Mouse (Mus musculus) urinary bladder, postnatal 36 days (tissue): ENCODE data around the gene Jund.

Source experiments
- DNase-seq, 2 experiments: peaks; one replicate each; pipeline ENCODE4 v3.0.0; 2022; ENCODE audit warnings: low spot score in 2 of 2, mixed read lengths in 1 of 2

The Jund gene

DNA sequence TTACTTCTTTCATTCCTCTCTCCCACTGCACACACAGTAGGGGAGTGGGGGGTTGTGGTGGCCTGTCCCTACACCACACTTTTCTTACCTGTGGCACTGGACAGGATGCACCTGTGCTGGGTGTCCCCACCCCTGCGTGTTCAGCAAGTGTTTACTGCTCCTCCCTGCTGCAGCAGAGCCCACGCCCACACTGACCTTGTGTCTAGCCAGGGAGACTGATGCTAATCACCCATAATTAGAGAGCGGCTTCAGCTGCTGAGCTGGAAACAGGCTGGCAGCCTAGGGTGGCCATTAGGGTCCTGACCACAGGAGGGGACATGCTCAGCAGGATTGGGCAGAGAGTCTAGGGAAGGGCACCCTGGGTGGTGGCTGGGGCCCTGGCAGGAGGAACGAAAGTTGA lies 24.0 kb upstream of the Jund start:
- no peak for DNase-seq

- no peak for DNase-seq
Observed at GRCm38 (mm10) chr8:70675336-70675735, 23.4 kb upstream of the Jund start.

GRCm38 (mm10) chr8:70677451-70678080 lies 21.2 kb upstream of the Jund start:
- no peak for DNase-seq

DNA sequence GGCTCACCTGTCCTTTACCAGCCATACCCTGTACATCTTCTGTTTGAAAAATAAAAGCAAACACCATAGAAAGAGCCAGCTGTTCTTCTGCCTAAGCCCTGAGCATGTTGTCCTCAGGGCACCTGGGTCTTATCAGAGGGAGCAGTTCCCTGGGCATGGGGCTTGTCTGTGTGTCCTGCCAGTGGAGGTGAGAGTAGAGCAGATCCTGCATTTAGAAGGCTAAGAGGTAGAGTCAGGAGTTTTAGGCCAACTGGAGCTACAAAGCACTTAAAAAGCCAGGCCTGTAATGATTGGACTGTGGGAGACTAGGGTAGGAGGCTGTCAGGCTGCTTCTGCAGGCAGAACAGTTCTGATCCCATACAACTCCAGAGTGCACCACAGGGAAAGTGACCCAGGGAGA lies 20.1 kb upstream of the Jund start:
- no peak for DNase-seq

DNA sequence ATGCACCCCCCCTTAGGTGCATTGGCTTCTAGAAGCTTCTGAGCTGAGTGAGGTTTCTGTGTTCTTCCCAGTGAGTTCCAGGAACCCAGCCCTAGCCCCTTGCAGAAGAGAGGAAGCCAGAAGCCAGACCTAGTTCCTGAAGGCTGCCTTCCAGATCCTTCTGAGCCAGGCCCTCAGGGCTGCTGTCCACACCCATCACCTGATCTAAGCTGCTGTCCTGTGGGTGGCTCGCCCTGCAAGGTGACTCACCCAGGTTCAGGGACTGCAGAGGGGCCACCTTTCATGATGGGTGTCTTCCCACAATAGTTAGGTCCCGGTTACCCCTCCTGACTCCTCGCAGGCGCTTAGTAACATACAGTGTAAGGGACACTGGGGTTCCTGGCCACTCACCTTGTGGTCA lies 19.3 kb upstream of the Jund start:
- DNase-seq = no peak

- no peak for DNase-seq
Observed at GRCm38 (mm10) chr8:70680039-70680438, 18.7 kb upstream of the Jund start.

DNA sequence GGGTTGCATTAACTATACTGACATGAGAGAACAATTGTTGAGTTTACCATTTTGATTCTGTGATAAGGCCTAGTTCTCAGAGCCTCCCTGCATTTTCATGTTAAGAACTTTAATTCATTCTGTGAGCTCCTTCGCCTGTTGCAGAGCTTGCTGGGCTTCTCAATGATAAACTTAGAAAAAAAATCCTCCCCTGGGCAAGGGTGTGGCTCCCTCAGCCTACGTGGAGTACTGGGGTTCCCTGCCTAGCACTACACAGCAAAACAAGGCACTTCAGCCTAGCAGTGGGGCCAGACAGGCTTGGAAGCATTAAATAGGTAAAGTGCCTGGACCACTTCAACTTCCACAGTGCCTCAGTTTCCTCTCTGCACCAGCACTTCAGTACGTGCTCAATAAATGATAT lies 17.3 kb upstream of the Jund start:
- no peak for DNase-seq

DNA sequence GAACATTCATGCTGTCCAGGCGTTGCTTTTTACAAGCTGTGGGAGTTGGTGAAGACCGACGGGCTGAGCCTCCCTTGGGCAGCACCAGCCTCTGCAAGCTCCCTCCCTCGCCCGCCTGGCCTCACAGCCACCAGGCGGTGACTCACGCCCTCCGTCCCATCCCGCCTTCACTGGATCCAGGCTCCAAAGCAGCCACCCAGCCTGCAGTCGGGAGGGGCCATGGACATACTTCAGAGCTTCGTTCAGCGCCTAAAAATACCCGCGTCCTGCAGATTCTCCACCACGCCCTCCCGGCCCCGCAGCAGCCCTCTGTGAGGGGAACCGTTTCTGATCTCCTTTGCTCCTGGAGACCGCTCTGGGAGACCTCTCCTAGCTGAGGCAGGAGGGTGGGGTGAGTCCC lies 16.6 kb upstream of the Jund start:
- DNase-seq = peak; percentile 58 to 81

DNA sequence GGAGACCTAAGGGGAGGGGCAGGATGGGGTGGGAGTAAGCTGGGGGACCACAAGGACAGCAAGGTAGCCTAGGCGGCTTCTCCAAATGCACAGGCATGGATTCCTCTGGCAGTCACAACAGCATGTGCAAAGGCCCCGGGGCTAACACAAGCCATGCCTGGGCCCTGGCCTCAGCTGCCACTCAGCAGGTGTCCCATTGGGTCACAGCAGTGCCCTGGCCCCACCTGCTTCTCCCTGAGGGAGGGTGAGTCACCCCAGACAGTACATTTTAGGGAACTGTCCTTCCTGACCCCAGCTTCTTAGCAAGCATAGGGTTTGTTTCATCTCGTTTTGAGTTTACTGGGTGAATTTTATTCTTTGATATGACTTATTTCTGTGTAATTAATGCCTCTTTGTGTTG lies 16.1 kb upstream of the Jund start:
- no peak for DNase-seq

GRCm38 (mm10) chr8:70684291-70684690 lies 14.5 kb upstream of the Jund start:
- DNase-seq = no peak

DNA sequence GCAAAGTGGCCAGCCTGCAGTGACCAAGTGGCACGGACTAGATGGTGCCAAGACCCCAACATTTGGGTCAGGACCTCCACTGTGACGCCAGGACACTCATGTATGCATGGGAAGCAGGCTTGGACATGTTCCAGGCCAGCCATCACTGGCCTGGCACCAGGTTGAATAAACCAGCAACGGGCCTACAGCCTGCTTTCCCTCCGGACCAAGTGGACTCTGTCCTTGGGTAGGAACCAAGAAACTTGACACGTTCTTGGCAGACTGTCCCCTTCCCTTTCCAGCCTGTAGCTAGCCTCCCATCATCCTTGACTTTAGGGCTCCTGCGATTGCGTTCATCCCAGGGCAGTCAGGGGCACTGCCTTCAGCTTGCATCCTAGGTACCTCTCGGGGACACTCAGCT lies 11.2 kb upstream of the Jund start:
- peak in 1 of 2 experiments; percentile 82 for DNase-seq

- no peak for DNase-seq
Observed at GRCm38 (mm10) chr8:70688136-70688535, 10.6 kb upstream of the Jund start.

DNA sequence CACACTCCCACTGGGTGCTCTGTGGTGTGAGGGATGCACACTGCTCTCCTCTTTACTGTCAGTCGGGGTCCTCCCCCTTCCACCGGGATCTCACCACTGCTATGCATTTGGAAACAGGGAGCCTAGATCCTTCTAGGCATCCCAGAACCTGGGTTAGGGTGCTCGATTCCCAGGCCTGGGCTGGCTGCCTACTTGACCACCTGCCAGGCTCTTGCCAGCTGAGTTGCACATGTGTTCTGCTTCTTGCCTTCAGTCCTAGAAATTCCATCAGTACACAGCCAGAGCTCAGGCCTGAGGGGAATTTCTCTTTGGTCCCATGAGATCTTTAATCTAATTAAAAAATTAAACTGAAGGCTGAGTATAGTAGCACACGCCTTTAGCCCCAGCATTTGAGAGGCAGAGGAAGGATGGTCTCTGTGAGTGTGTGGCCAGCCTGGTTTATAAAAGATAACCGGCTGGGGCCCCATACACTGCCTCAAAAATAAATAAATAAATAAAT lies 8.8 kb upstream of the Jund start:
- no peak for DNase-seq

DNA sequence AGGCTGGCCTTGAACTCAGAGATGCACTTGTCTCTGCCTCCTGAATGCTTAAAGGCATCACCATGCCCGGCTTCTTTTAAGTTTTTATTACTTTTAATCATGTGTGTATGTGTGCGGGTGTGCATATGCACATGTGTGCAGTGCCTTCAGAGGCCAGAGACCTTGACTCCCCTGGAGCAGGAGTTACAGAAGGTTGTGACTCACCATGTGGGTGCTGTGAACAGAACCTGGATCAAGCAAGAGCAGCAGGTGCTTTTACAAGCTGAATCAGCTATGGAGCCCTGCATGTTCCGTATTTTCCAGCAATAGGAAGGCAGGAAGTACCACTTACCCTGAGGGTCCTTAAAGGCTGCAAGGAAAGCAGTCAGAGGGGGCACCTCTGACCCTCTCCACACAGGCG lies 7.5 kb upstream of the Jund start:
- no peak for DNase-seq

- DNase-seq = no peak
Observed at GRCm38 (mm10) chr8:70691727-70692231, 7.0 kb upstream of the Jund start.

- no peak for DNase-seq
Observed at GRCm38 (mm10) chr8:70693636-70694035, 5.1 kb upstream of the Jund start.

DNA sequence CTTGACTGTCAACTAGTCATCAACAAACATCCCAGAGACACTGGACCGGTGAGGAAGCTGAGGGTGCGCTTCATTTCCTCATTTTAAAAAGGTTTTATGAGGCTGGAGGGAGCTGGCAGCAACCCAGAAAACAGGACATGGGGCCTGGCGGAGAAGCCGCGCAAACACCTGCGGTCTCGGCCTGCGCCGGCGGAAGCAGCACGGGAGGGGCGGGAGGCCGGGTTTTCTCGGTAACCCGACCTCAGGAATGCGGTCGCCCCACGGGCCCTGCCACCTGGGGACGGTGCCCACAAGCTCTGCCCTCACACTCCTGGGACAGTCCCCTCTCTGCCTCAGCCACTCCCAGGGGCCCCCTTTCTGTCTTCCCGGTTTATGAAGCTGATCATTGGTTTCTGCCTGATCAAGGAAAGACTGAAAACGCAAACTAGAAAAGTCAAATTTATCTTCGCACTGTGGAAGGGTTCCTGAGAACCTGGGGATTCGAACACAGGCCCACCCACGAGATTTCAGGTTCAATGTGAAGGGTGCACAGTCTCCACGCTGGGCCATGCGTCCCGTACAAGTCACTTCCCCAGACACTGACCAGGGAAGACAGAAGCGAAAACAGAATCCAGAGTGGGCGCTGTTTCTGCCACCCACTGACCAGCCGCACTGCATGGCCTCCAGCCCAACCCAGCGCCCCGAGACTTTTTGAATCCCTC lies 3.3 kb upstream of the Jund start:
- peak; percentile 60 to 66 for DNase-seq

GRCm38 (mm10) chr8:70696019-70696885 lies 2.5 kb upstream of the Jund start:
- peak; percentile 43 to 70 for DNase-seq

DNA sequence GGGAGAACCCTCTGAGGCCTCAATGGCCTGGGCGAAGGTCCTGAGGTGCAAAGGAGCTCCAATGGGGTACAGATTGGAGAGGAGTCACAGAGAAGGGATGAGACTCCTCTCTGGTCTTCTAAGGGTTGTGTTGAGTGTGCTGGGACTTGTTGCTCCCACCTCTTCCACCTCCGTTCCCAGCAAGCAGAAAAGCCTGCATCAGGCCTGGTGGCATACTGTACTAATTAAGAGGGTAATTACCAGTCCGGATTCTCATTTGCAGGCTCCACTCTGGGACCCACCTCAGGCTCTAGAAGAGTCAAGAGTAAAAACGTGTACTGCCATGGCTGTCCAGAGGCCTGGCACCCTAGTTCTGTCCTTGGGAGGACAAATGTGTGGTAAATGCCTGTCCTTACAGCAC lies 1.8 kb upstream of the Jund start:
- DNase-seq = no peak

DNA sequence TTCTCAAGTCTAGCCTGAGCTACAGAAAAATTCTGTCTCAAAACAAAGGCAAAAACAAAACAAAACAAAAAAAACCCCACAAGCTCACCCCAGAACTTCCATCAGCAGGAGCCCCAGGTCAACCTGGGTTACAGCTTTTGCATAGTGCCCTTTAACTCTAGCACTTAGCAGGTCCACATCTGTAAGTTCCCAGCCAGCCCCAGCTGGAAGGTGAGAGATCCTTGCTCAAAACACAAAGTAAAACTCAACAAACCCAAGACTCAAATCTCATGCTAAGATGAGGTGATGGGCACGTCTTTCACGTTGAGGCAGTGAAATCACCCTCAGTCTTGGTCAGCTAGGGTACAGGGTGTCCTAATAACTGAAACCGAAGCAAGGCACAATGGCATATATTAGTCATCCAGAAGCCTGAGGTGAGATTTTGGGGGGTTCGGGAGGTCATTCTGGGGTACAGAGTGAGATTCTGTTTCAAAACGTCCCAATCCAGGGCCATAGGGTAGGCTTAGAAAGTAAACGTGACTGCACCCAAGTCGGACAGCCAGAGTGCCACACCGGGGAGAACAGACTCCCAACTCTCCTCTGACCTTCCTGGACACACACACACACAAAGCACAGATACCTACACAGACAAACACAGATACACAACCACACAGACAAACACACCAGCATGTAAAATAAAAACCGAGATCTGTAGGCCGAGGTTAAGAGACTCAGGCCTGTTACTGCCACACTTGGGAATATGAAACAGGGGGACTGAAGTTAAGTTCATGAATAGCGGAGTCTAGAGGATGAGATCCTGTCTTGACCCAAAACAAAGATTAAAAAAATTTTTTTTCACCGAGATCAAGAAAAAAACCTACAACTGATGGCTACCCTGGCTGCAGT lies 1.1 kb upstream of the Jund start:
- DNase-seq = no peak

- peak; percentile 59 to 64 for DNase-seq
Observed at GRCm38 (mm10) chr8:70699116-70699833, 526 bp downstream of the Jund start.
